Mouse (Mus musculus) left cerebral cortex, adult 8-10 months (tissue): ENCODE measurements at regions not wholly inside any gene's neighbourhood (a gene's known extent, or its start where the extent isn't known, plus 50 kb on each side); places are given as distances from the start of the nearest gene placed in this dataset.
"Not testable (repeated sequence)": the region's sequence is repeated elsewhere in the genome, so short reads cannot be mapped to it uniquely, and the experiment has no call there.

Experiments used
- DNase-seq, 2 experiments: peaks; one replicate each; pipeline ENCODE4 v3.0.0; 2022; ENCODE audit warnings: low spot score in 2 of 2

DNA sequence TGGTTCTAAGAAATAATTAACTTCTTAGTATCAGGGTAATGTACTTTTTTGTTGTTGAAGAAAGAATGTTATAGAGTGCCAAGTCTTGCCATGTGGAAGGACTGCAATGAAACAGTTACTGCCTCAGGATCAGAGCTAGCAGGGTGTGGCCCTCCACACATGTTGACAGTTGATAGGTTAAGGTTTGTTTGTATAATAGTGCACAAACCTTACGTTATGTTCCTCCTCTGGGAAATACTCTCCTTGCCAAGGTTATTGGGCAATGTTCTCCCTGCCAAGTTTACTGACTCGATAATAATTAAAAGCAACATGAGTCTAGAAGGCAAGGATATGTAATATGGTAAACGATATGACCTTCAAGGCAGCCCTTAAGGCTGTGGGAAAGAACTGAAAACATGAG, 799.2 kb downstream of the Rab28 start:
- DNase-seq, result no peak

DNA sequence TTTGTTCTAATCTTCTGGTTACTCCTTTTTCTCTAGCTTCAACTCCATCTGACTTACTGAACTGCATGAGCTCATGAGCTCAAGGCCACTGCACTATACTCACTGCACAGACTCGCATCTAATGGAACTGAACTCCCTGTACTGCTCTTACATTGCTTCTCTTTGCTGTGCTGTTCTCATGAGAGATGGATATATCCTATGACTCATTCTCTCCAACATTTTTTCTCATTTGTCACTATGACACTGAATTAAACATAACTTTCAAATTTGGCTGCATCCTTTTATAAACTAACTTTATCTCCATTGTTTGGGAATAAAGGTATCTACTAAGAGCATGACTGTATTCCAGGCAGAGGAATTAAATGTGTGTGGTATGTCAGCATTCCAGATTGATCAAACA, 806.2 kb downstream of the Rab28 start:
- no peak for DNase-seq

DNA sequence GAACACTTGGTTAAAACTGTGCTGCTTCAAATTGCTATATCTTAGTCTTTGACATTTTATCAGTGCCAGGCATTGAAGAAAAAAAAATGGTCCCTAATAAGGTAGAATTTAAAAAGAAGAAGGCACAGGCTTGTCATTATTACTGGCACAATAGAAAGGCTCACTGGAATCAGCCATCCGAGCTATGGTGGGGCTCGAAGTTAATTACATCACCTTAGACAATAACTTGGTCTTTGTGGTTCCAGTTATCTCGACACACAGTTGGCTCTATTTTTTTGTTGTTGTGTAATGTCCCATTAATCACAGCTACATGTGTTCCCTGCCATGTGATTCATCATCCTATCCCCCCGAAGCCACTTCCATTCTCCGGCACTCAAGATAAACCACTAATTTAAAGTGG, 825.1 kb downstream of the Rab28 start:
- no peak for DNase-seq

DNA sequence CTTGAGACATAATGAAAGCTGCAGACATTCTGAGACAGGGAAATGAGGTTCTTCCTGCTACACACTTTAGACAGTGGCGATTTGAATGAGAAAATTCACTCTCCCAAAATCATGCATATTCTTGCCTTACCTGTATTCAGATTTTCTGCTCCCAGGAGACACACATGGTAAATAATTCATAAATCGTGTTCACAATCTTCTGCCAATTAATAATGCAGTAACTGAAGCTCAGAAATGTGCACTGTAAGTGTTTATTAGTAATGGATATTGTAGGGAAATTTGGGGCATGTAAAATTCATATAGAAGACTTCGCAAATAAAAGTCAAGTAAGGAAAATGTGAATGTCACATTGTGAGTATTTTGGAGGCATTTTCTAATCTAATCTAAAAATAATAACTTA, 830.2 kb downstream of the Rab28 start:
- DNase-seq, result no peak

DNA sequence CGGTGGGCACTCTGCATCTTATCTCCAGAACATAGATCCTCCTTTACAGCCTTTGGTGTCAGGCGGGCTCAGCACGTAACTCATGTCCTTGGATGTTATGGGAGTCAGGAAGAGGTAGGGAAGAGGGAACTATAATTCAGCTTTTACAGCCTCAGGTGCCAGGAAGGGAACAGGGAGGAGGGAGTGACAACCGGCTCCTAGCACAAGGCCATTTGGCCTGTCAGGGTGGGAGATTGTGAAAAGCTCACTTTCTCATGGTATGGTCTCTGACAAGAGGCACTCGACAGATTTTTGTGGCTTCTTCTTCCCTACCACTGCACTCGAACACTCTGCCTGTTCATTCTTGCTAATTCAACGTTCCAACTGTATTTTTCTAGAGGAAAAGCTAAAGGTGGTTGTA, 845.6 kb downstream of the Rab28 start:
- DNase-seq, result not testable (repeated sequence)
